Comparison of ENCODE assay signal across 19 mouse cellular contexts in genomic region chr5:73728651-73729050, GRCm38 (mm10).
A peak's percentile ranks its signal among the peaks of the same experiment; 100 is the strongest.
DNase-seq lines count a peak whose midpoint lies in the region; ATAC-seq and TF ChIP-seq lines count a peak whose summit lies in the region.
"Had no signal": no experiment of that assay in that cellular context is flagged by ENCODE, and none has a peak within 500 bp of the region (broad histone marks: within the 10 kb centered on the region; RNA-seq: fewer than 3 reads in every experiment).

No protein-coding gene starts in this region.

- H3K4me1 ChIP-seq in heart, embryonic 10.5 days: peaks cover 16% of the 10 kb centered on the region
- no peaks in the 10 kb centered on the region for H3K4me1 ChIP-seq in intestine, embryonic 15.5 days (replicated peaks)
- no peaks in the 10 kb centered on the region for H3K4me1 ChIP-seq in intestine, postnatal 0 days (replicated peaks; ENCODE audit: control insufficient read depth, insufficient read depth, low read length)
- H3K4me1 ChIP-seq: forebrain, embryonic 12.5 days; liver, embryonic 13.5 days had no signal

- H3K36me3 ChIP-seq in heart, embryonic 10.5 days: no peaks in the 10 kb centered on the region
- H3K36me3 ChIP-seq in intestine, embryonic 15.5 days: no peaks in the 10 kb centered on the region
- H3K36me3 ChIP-seq in intestine, postnatal 0 days (ENCODE audit: control insufficient read depth, insufficient read depth): no peaks in the 10 kb centered on the region
- H3K36me3 ChIP-seq: forebrain, embryonic 12.5 days; hindbrain, embryonic 10.5 days; limb, embryonic 13.5 days; liver, embryonic 13.5 days; midbrain, embryonic 10.5 days had no signal

- DNase-seq in heart, adult 18-20 months: peak; percentile 49 to 50
- DNase-seq in heart, embryonic 10.5 days (ENCODE audit: low spot score): no peak
- peak; percentile 16 for DNase-seq in urinary bladder, postnatal 14 days (ENCODE audit: low spot score)
- no peak for DNase-seq in urinary bladder, postnatal 4 days (ENCODE audit: low spot score in 2 of 2)
- DNase-seq in left cerebral cortex, postnatal 10 days (ENCODE audit: extremely low spot score in 1 of 2, low spot score in 2 of 2): no peak
- DNase-seq: adrenal gland, adult 2 months; cerebellum, adult 8-10 months; gastrocnemius, adult 2 months; liver, embryonic 13.5 days; retina, postnatal 1 day; right cerebral cortex, postnatal 4 days; thymus, adult 2 months had no signal

- ATAC-seq in intestine, embryonic 15.5 days: 0 out of 2 replicates have a peak, but pooled peaks have one; percentile 12
- ATAC-seq in intestine, postnatal 0 days: no peak

- H3K9ac ChIP-seq in intestine, embryonic 15.5 days: no peak overlapping the region
- H3K9ac ChIP-seq in intestine, postnatal 0 days (ENCODE audit: low read depth, low read length): no peak overlapping the region
- H3K9ac ChIP-seq: forebrain, embryonic 12.5 days; limb, embryonic 13.5 days; liver, embryonic 13.5 days had no signal

- H3K9me3 ChIP-seq in heart, embryonic 10.5 days: no peaks in the 10 kb centered on the region
- no peaks in the 10 kb centered on the region for H3K9me3 ChIP-seq in intestine, embryonic 15.5 days
- H3K9me3 ChIP-seq in intestine, postnatal 0 days (ENCODE audit: control insufficient read depth): no peaks in the 10 kb centered on the region
- H3K9me3 ChIP-seq: forebrain, embryonic 12.5 days; hindbrain, embryonic 10.5 days; limb, embryonic 13.5 days; liver, embryonic 13.5 days; midbrain, embryonic 10.5 days had no signal

- TF ChIP-seq CTCF in intestine, postnatal 0 days (IDR thresholded peaks at IDR 0.05; ENCODE audit: low read depth): no peak

- no peak overlapping the region for H3K4me2 ChIP-seq in intestine, embryonic 15.5 days (replicated peaks)
- H3K4me2 ChIP-seq in intestine, postnatal 0 days (replicated peaks; ENCODE audit: low read depth): no peak overlapping the region
- H3K4me2 ChIP-seq: forebrain, embryonic 12.5 days; limb, embryonic 13.5 days; liver, embryonic 13.5 days had no signal

- intact Hi-C loops in left cerebral cortex, postnatal 10 days (cut with DNase I): no loop called here

- peaks cover 43% of the 10 kb centered on the region for H3K27me3 ChIP-seq in heart, embryonic 10.5 days (ENCODE audit: insufficient read depth, poor library complexity, severe bottlenecking)
- no peaks in the 10 kb centered on the region for H3K27me3 ChIP-seq in intestine, embryonic 15.5 days (replicated peaks)
- no peaks in the 10 kb centered on the region for H3K27me3 ChIP-seq in intestine, postnatal 0 days (replicated peaks; ENCODE audit: control insufficient read depth, insufficient read depth, low read length)
- H3K27me3 ChIP-seq: forebrain, embryonic 12.5 days; limb, embryonic 13.5 days; liver, embryonic 13.5 days had no signal

- no peak overlapping the region for H3K27ac ChIP-seq in heart, embryonic 10.5 days
- no peak overlapping the region for H3K27ac ChIP-seq in intestine, embryonic 15.5 days
- no peak overlapping the region for H3K27ac ChIP-seq in intestine, postnatal 0 days (ENCODE audit: low read depth, low read length)
- H3K27ac ChIP-seq: forebrain, embryonic 12.5 days; hindbrain, embryonic 10.5 days; limb, embryonic 13.5 days; liver, embryonic 13.5 days; macrophage; midbrain, embryonic 10.5 days had no signal

- 13% methylated on average over 7 of the region's 7 CpGs for WGBS in heart, embryonic 10.5 days
- 37% methylated on average over 7 of the region's 7 CpGs for WGBS in intestine, embryonic 15.5 days
- WGBS in intestine, postnatal 0 days: 32% methylated on average over 7 of the region's 7 CpGs

- no peak overlapping the region for H3K4me3 ChIP-seq in heart, embryonic 10.5 days
- no peak overlapping the region for H3K4me3 ChIP-seq in intestine, embryonic 15.5 days (replicated peaks)
- H3K4me3 ChIP-seq in intestine, postnatal 0 days (ENCODE audit: low read depth, low read length): no peak overlapping the region
- H3K4me3 ChIP-seq: forebrain, embryonic 12.5 days; gastrocnemius, adult 2 months; hindbrain, embryonic 10.5 days; limb, embryonic 13.5 days; liver, embryonic 13.5 days; midbrain, embryonic 10.5 days had no signal

Comparison
In these comparisons a context has a peak if more than half of its experiments do, and no peak if none do; other contexts are left out.
1. DNase-seq: peak in heart, adult 18-20 months (2 of 2) and urinary bladder, postnatal 14 days (single experiment); none in heart, embryonic 10.5 days (single experiment), urinary bladder, postnatal 4 days (0 of 2) and left cerebral cortex, postnatal 10 days (0 of 2).